Mouse (Mus musculus) duodenum, adult 2 months (tissue): ENCODE measurements around the gene Pitx3. TPM values are rescaled to one million over a fixed set of nuclear protein-coding genes. Genes with fewer than 3 reads are reported as not detected.

Source experiments
- polyA plus RNA-seq: library from polyadenylated mRNA; depleted of rRNA; stranded (reverse); fragments of >200 nt; gene quantifications from 2 replicates; pipeline ENCODE4 v1.2.3, GENCODE M21; 2012; ENCODE audit warnings: low replicate concordance; rRNA removed

Pitx3 gene
- polyA plus RNA-seq = not detected in 2 replicates

GRCm38 (mm10) chr19:46147511-46148371 lies at the start of gene Pitx3:
Pitx3 (minus strand) TSS chr19:46148326.

GRCm38 (mm10) chr19:46152127-46152803 lies 4.1 kb upstream of the Pitx3 start, which contains the start of gene Gbf1:
Gbf1 (plus strand) TSS chr19:46152509.

GRCm38 (mm10) chr19:46131694-46132525 lies 16.2 kb downstream of the Pitx3 start, which contains the start of gene Elovl3:
Elovl3 (plus strand) TSS chr19:46131897.

Other genes with a start within 250 kb of the Pitx3 start
- gene Armh3, start 149.8 kb downstream of the Pitx3 start, polyA plus RNA-seq = 6.3 and 7.3 TPM in 2 replicates
- 4.3 and 5.2 TPM in 2 replicates for gene Hps6, start 144.8 kb downstream of the Pitx3 start, polyA plus RNA-seq
- gene Pprc1, start 103.4 kb downstream of the Pitx3 start, polyA plus RNA-seq = 8.0 and 18.5 TPM in 2 replicates
- 59.4 and 62.9 TPM in 2 replicates for gene Ldb1, start 103.1 kb downstream of the Pitx3 start, polyA plus RNA-seq
- 2.5 and 4.8 TPM in 2 replicates for gene Nolc1, start 72.5 kb downstream of the Pitx3 start, polyA plus RNA-seq
- not detected in 2 replicates for gene Elovl3, start 16.4 kb downstream of the Pitx3 start, polyA plus RNA-seq
- gene Gbf1, start 4.2 kb upstream of the Pitx3 start, polyA plus RNA-seq = 187 and 199 TPM in 2 replicates
- gene Nfkb2, start 156.0 kb upstream of the Pitx3 start, polyA plus RNA-seq = 32.6 and 51.3 TPM in 2 replicates
- 37.1 and 38.7 TPM in 2 replicates for gene Psd, start 178.8 kb upstream of the Pitx3 start, polyA plus RNA-seq
- gene Fbxl15, start 179.9 kb upstream of the Pitx3 start, polyA plus RNA-seq = 39.1 and 73.5 TPM in 2 replicates
- gene Cuedc2, start 190.4 kb upstream of the Pitx3 start, polyA plus RNA-seq = 25.7 and 26.0 TPM in 2 replicates
- 47.7 and 54.8 TPM in 2 replicates for gene Mfsd13a, start 192.8 kb upstream of the Pitx3 start, polyA plus RNA-seq
- 3.1 and 6.2 TPM in 2 replicates for gene 2310034G01Rik, start 202.0 kb upstream of the Pitx3 start, polyA plus RNA-seq
- 66.3 and 87.0 TPM in 2 replicates for gene Actr1a, start 247.4 kb upstream of the Pitx3 start, polyA plus RNA-seq
- gene Sufu, start 248.6 kb upstream of the Pitx3 start, polyA plus RNA-seq = 7.5 and 9.2 TPM in 2 replicates